Mouse (Mus musculus) thymus, adult 2 months (tissue): ENCODE results near the gene Tnpo1. TPM values are rescaled to one million over a fixed set of nuclear protein-coding genes. Genes with fewer than 3 reads are reported as not detected.

Experiments used
- DNase-seq: peaks from one replicate; pipeline ENCODE4 v3.0.0; 2021
- H3K27ac ChIP-seq: fragments of 200-500 bp; 2 replicates; pipeline ENCODE4 v1.5.1; 2012; ENCODE audit warnings: low read length, control low read depth; ENCODE audit not compliant: control insufficient read depth, insufficient read depth
- H3K27me3 ChIP-seq: fragments of 200-500 bp; 2 replicates; pipeline ENCODE4 v1.6.1; 2012; ENCODE audit warnings: mild to moderate bottlenecking, low read length, moderate library complexity, mixed read lengths; ENCODE audit not compliant: control insufficient read depth, insufficient read depth
- H3K36me3 ChIP-seq: fragments of 200-500 bp; 2 replicates; pipeline ENCODE4 v1.6.1; 2012; ENCODE audit warnings: mild to moderate bottlenecking, low read length, moderate library complexity; ENCODE audit not compliant: control insufficient read depth, insufficient read depth
- H3K4me1 ChIP-seq: fragments of 200-500 bp; replicated peaks from 2 replicates; pipeline ENCODE4 v1.6.1; 2012; ENCODE audit warnings: low read length; ENCODE audit not compliant: control insufficient read depth, insufficient read depth
- H3K4me3 ChIP-seq: fragments of 200-500 bp; 2 replicates; pipeline ENCODE4 v1.5.1; 2012; ENCODE audit warnings: mild to moderate bottlenecking, low read length, control low read depth, moderate library complexity; ENCODE audit not compliant: control insufficient read depth, insufficient read depth
- CTCF ChIP-seq: fragments of 200-500 bp; IDR thresholded peaks from 2 replicates; pipeline ENCODE4 v1.5.1; 2012; ENCODE audit warnings: mild to moderate bottlenecking, control low read depth, low read length, moderate library complexity, borderline replicate concordance; ENCODE audit not compliant: control insufficient read depth, poor library complexity, insufficient read depth; ENCODE audit errors: extremely low read depth
- POLR2A ChIP-seq: fragments of 200-500 bp; IDR thresholded peaks from 2 replicates; pipeline ENCODE4 v1.6.1; 2012; ENCODE audit warnings: mild to moderate bottlenecking, low read length, control low read depth, moderate library complexity; ENCODE audit not compliant: control insufficient read depth, poor library complexity, insufficient read depth; ENCODE audit errors: extremely low read depth
- WGBS: fragments of 180-500 bp; shearing (Covaris S2); methylation state at CpG from one replicate; pipeline ENCODE4 v1.1.7; 2018; 5-methylcytosine and 5-hydroxymethylcytosine counted together
- polyA plus RNA-seq: library from polyadenylated mRNA; depleted of rRNA; stranded (reverse); fragments of >200 nt; gene quantifications from 2 replicates; pipeline ENCODE4 v1.2.3, GENCODE M21; 2012; rRNA removed

Tnpo1 gene
- polyA plus RNA-seq, 1 experiment, result 35.9 TPM

DNA sequence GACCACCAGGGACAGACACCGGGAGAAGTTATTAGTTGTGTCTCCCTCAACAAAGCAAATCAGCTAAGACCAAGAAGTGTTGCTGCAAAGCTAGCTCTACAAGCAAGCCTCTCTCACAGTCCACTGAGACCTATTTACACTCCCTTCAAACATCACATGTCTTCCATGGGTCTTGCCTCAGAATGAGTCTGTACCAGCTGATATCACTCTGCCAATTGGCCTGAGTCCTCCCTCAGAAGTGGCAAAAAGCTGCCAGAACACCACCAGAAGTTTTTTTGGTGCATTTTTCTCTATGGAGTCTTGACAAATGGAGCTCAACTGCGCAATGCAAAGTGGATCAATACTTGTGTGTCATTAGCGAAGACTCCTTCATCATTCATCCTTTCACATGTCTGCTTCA lies 130.7 kb downstream of the Tnpo1 start:
- Histone ChIP-seq H3K36me3 (peaks cover 6% of the 10 kb centered on the region; the same call in 1 of the 2 replicates), H3K4me1 (0 out of 2 replicates have a peak, but pooled peaks cover 3% of the 10 kb centered on the region), H3K27me3 (no peaks in the 10 kb centered on the region), H3K4me3 (no peak overlapping the region), H3K27ac (no peak overlapping the region)
- no peak for DNase-seq
- 98% methylated on average over 3 of the region's 3 CpGs for WGBS
- TF ChIP-seq CTCF, result no peak
- no peak for TF ChIP-seq POLR2A

DNA sequence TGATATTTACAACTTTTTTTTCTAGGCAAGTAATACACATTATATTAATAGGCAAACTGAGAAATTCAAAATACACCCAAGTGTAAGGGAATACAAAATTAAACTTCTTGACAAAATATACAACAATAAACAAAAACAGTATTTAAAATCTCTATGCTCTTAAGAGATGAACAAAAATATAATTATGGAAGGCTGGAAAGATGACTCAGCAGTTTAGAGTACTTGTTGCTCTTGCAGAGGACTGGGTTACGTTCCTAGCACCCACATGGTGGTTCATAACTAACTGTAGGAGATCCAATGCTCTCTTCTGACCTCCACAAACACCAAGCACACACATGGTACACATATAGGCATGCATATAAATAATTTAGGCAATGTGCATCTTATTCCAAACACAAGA lies 133.3 kb downstream of the Tnpo1 start:
- 96% methylated on average over 1 of the region's 1 CpGs for WGBS
- Histone ChIP-seq H3K27me3 (no peaks in the 10 kb centered on the region), H3K4me3 (no peak overlapping the region), H3K27ac (no peak overlapping the region), H3K4me1 (0 out of 2 replicates have a peak, but pooled peaks cover 3% of the 10 kb centered on the region), H3K36me3 (no peaks in the 10 kb centered on the region)
- no peak for TF ChIP-seq CTCF
- no peak for DNase-seq

DNA sequence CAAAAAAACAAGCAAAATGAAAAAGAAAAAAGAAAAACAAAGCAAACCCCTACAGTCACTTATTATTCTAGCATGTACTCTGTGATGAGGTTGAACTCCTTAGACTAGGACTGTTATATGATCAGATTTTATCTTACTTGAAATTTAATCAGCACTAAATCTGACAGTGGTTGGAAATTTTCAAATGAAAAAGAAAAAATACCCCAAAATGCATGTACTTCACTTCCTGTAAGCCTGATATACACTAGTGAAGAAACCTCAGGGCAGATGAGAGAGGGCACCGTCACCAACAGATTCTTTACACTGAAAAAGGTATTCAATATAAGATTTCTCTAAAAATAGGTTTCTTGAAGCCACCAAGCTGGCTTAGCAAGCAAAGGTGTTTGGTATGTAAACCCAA lies 134.5 kb downstream of the Tnpo1 start:
- TF ChIP-seq CTCF (no peak), POLR2A (no peak)
- WGBS, result 14% methylated on average over 1 of the region's 1 CpGs
- H3K27ac ChIP-seq, result no peak overlapping the region
- H3K36me3 ChIP-seq, result no peaks in the 10 kb centered on the region
- H3K4me1 ChIP-seq, result 0 out of 2 replicates have a peak, but pooled peaks cover 3% of the 10 kb centered on the region
- no peak overlapping the region for H3K4me3 ChIP-seq
- no peak for DNase-seq
- no peaks in the 10 kb centered on the region for H3K27me3 ChIP-seq

Other genes starting within 250 kb of the Tnpo1 start
- 0.14 and 0.80 TPM in 2 replicates for gene Tmem171, start 231.6 kb downstream of the Tnpo1 start, polyA plus RNA-seq
- 9.6 and 10.7 TPM in 2 replicates for gene Fcho2, start 110.9 kb downstream of the Tnpo1 start, polyA plus RNA-seq
- gene 1700024P04Rik, start 58.2 kb upstream of the Tnpo1 start, polyA plus RNA-seq, result 0.39 TPM in 1 of 2 replicates, not detected in the other